In the genomic region with DNA sequence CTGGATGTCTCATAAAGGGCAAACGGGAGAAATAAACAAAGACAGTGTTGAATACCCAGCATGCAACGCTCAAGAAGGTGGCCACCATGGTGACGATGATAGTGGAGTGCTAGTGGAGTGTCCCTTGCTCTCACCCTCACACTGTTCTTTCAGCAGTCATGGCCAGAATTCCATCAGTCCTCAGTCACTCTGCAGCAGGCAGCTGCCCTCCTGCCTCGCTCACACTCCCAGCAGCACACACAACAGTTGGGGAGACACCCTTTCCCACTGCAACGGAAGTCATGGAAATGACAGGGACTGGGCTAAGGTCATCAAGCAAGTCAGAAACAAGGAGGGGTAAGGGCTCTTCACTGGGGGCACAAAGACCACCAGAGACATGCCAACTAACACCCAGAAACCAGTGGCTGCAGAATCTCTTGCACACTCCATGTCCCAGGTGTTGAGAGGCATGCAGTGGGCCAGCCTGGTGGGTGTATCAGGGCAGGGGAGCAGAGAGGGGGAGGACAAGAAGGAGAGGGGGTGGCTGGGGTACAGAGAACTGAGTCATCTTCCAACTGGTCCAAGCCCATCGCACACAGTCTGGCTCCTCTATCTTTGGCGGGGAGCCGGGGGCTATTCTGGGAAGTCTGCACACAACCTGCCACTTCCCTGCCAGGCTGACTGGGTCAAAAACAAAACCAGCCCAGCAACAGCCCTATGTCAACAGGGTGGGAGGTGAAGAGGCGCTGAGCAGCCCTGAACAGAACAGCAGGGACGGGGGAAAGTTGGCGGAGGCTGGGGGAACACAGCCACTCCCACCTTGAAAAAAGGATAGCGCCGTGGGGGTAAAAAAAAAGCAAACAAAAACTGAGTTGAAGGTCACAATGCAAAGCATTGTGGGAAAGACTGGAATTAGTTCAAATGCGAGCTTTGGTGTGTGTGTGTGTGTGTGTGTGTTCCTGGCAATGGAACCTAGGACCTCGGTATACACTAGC, we compare ENCODE assay signal across 9 mouse cellular contexts. TPM values are rescaled to one million over a fixed set of nuclear protein-coding genes. Genes with fewer than 3 reads are reported as not detected.
A peak's percentile ranks its signal among the peaks of the same experiment; 100 is the strongest.
DNase-seq lines count a peak whose midpoint lies in the region; ATAC-seq and TF ChIP-seq lines count a peak whose summit lies in the region.
"Had no signal": no experiment of that assay in that cellular context is flagged by ENCODE, and none has a peak within 500 bp of the region (broad histone marks: within the 10 kb centered on the region; RNA-seq: fewer than 3 reads in every experiment).

No protein-coding gene starts in this region.

- no peaks in the 10 kb centered on the region for H3K9me3 ChIP-seq in hindbrain, embryonic 16.5 days (ENCODE audit: control insufficient read depth, low read length)
- no peaks in the 10 kb centered on the region for H3K9me3 ChIP-seq in lung, embryonic 14.5 days (ENCODE audit: low read depth, low read length)
- H3K9me3 ChIP-seq: limb, embryonic 13.5 days had no signal

- H3K27ac ChIP-seq in hindbrain, embryonic 16.5 days (ENCODE audit: low read depth, low read length) = peak overlapping the region; percentile 12; the same call in 1 of the 2 replicates
- peak overlapping the region; percentile 24; the same call in 1 of the 2 replicates for H3K27ac ChIP-seq in lung, embryonic 14.5 days (ENCODE audit: low read depth)
- H3K27ac ChIP-seq: limb, embryonic 13.5 days had no signal

- no peaks in the 10 kb centered on the region for H3K36me3 ChIP-seq in hindbrain, embryonic 16.5 days (ENCODE audit: control insufficient read depth, insufficient read depth, low read length)
- no peaks in the 10 kb centered on the region for H3K36me3 ChIP-seq in lung, embryonic 14.5 days (ENCODE audit: insufficient read depth)
- H3K36me3 ChIP-seq: limb, embryonic 13.5 days had no signal

- no peak overlapping the region for H3K4me3 ChIP-seq in hindbrain, embryonic 16.5 days (ENCODE audit: low read length)
- H3K4me3 ChIP-seq in lung, embryonic 14.5 days (ENCODE audit: low read depth, low read length) = no peak overlapping the region
- H3K4me3 ChIP-seq: limb, embryonic 13.5 days had no signal

- peak; percentile 74 for ATAC-seq in hindbrain, embryonic 16.5 days
- peak; percentile 65 for ATAC-seq in lung, embryonic 14.5 days (ENCODE audit: insufficient read depth)

- H3K27me3 ChIP-seq in hindbrain, embryonic 16.5 days (replicated peaks; ENCODE audit: control insufficient read depth, insufficient read depth, low read length) = no peaks in the 10 kb centered on the region
- no peaks in the 10 kb centered on the region for H3K27me3 ChIP-seq in lung, embryonic 14.5 days (ENCODE audit: insufficient read depth, low read length)
- H3K27me3 ChIP-seq: limb, embryonic 13.5 days had no signal

- DNase-seq in adrenal gland, postnatal 10 days = peak; percentile 78
- DNase-seq in adrenal gland, adult 18-20 months (ENCODE audit: low spot score in 2 of 2) = no peak
- peak; percentile 97 for DNase-seq in brain, adult 2 months (ENCODE audit: low read depth, low spot score)
- peak; percentile 84 to 85 for DNase-seq in frontal cortex, postnatal 36 days (ENCODE audit: low spot score in 2 of 2)
- DNase-seq in lung, embryonic 14.5 days = peak; percentile 49
- peak; percentile 75 for DNase-seq in telencephalon, adult 2 months (ENCODE audit: low read depth, low spot score)
- no peak for DNase-seq in spleen, adult 18-20 months

- 57% methylated on average over 15 of the region's 15 CpGs for WGBS in hindbrain, embryonic 16.5 days
- 48% methylated on average over 15 of the region's 15 CpGs for WGBS in lung, embryonic 14.5 days

- H3K4me2 ChIP-seq in hindbrain, embryonic 16.5 days (ENCODE audit: low read length) = no peak overlapping the region
- peak overlapping the region; percentile 7; the same call in 1 of the 2 replicates for H3K4me2 ChIP-seq in lung, embryonic 14.5 days
- H3K4me2 ChIP-seq: limb, embryonic 13.5 days had no signal

- no peak for TF ChIP-seq CTCF in lung, embryonic 14.5 days (IDR thresholded peaks at IDR 0.05; ENCODE audit: low read depth)

- H3K9ac ChIP-seq in hindbrain, embryonic 16.5 days (ENCODE audit: low read depth, low read length) = no peak overlapping the region
- H3K9ac ChIP-seq in lung, embryonic 14.5 days = no peak overlapping the region
- H3K9ac ChIP-seq: limb, embryonic 13.5 days had no signal

- H3K4me1 ChIP-seq in hindbrain, embryonic 16.5 days (ENCODE audit: control insufficient read depth, insufficient read depth, low read depth, low read length) = peaks cover 19% of the 10 kb centered on the region
- H3K4me1 ChIP-seq in lung, embryonic 14.5 days (ENCODE audit: insufficient read depth) = peaks cover 5% of the 10 kb centered on the region; the same call in 1 of the 2 replicates

RNA-seq across cellular contexts. Expression of a gene that starts 57.4 kb away (rescaled TPM):
- 10 to 100 TPM; 56.0 to 58.1 TPM for total RNA-seq in adrenal gland, postnatal 10 days (2021)
- total RNA-seq in adrenal gland, adult 18-20 months (2021) = 10 to 100 TPM; 51.3 to 56.8 TPM
- 75.3 and 81.1 TPM in 2 replicates for polyA plus RNA-seq in hindbrain, embryonic 16.5 days (2015; fragmentation: Nextera tagmentation; extraction: Ambion mirVana)
- 100.0 and 105 TPM in 2 replicates for polyA plus RNA-seq in lung, embryonic 14.5 days (2014; fragmentation: Nextera tagmentation; extraction: Ambion mirVana)

Comparison
In these comparisons a context has a peak if more than half of its experiments do, and no peak if none do; other contexts are left out.
1. DNase-seq: peak in adrenal gland, postnatal 10 days (single experiment), brain, adult 2 months (single experiment), frontal cortex, postnatal 36 days (2 of 2), lung, embryonic 14.5 days (single experiment) and telencephalon, adult 2 months (single experiment); none in adrenal gland, adult 18-20 months (0 of 2) and spleen, adult 18-20 months (0 of 2).